Mouse (Mus musculus) heart, postnatal 0 days (tissue): ENCODE measurements around the gene Cpa1.

Experiments used
- CTCF ChIP-seq: IDR thresholded peaks from 2 replicates; pipeline ENCODE4 v1.5.1; 2016; ENCODE audit warnings: antibody characterized with exemption, control low read depth, low read depth
- EP300 ChIP-seq: IDR thresholded peaks from 2 replicates; pipeline ENCODE4 v1.6.1; 2016; ENCODE audit warnings: antibody characterized with exemption, low read depth

- TF ChIP-seq CTCF = no peak
- TF ChIP-seq EP300 = no peak
Measured at GRCm38 (mm10) chr6:30676506-30676905, 37.5 kb downstream of the Cpa1 start.
